Comparison of ENCODE assay signal across 9 mouse cellular contexts in genomic region chr5:97081481-97081880, GRCm38 (mm10). TPM values are rescaled to one million over a fixed set of nuclear protein-coding genes. Genes with fewer than 3 reads are reported as not detected.
A peak's percentile ranks its signal among the peaks of the same experiment; 100 is the strongest.
DNase-seq lines count a peak whose midpoint lies in the region; ATAC-seq lines count a peak whose summit lies in the region.
"Had no signal": no experiment of that assay in that cellular context is flagged by ENCODE, and none has a peak within 500 bp of the region (broad histone marks: within the 10 kb centered on the region; RNA-seq: fewer than 3 reads in every experiment).

No protein-coding gene starts in this region.

- no peaks in the 10 kb centered on the region for H3K36me3 ChIP-seq in intestine, embryonic 16.5 days (ENCODE audit: control insufficient read depth, insufficient read depth, low read length)

- H3K27ac ChIP-seq in intestine, embryonic 16.5 days (ENCODE audit: low read length): no peak overlapping the region
- H3K27ac ChIP-seq: midbrain, embryonic 12.5 days had no signal

- no peak overlapping the region for H3K4me2 ChIP-seq in intestine, embryonic 16.5 days (ENCODE audit: low read depth, low read length)
- H3K4me2 ChIP-seq: midbrain, embryonic 12.5 days had no signal

- peak; percentile 49 for DNase-seq in layer of hippocampus, adult 11-12 months (ENCODE audit: low spot score)
- DNase-seq in layer of hippocampus, postnatal 25 days (ENCODE audit: extremely low spot score in 1 of 2, low spot score in 1 of 2): no peak
- peak; percentile 72 to 76 for DNase-seq in cerebellum, postnatal 10 days
- peak; percentile 42 to 80 for DNase-seq in left cerebral cortex, postnatal 25 days (ENCODE audit: low spot score in 2 of 2)
- DNase-seq in neural tube, embryonic 10.5 days (ENCODE audit: extremely low spot score, low spot score): no peak
- no peak for DNase-seq in heart, postnatal 14 days

- H3K4me3 ChIP-seq in intestine, embryonic 16.5 days (ENCODE audit: low read length): no peak overlapping the region
- H3K4me3 ChIP-seq: midbrain, embryonic 12.5 days had no signal

- no peaks in the 10 kb centered on the region for H3K4me1 ChIP-seq in intestine, embryonic 16.5 days (ENCODE audit: control insufficient read depth, insufficient read depth, low read length)

- 70% methylated on average over 3 of the region's 3 CpGs for WGBS in intestine, embryonic 16.5 days

- H3K27me3 ChIP-seq in intestine, embryonic 16.5 days (replicated peaks; ENCODE audit: control insufficient read depth, insufficient read depth, low read length): no peaks in the 10 kb centered on the region
- H3K27me3 ChIP-seq: midbrain, embryonic 12.5 days had no signal

- intact Hi-C loops in left cerebral cortex, postnatal 25 days (cut with DNase I): no loop called here
- intact Hi-C loops in heart, postnatal 14 days (cut with DNase I): no loop called here

- no peaks in the 10 kb centered on the region for H3K9me3 ChIP-seq in intestine, embryonic 16.5 days (ENCODE audit: control insufficient read depth, low read length)
- H3K9me3 ChIP-seq: midbrain, embryonic 12.5 days had no signal

- peak; percentile 78 for ATAC-seq in activated CD4-positive, CD25-positive, alpha-beta regulatory T cell, adult 4 months
- no peak for ATAC-seq in intestine, embryonic 16.5 days

- H3K9ac ChIP-seq in intestine, embryonic 16.5 days (ENCODE audit: low read depth, low read length): no peak overlapping the region
- H3K9ac ChIP-seq: midbrain, embryonic 12.5 days had no signal

RNA-seq across cellular contexts. Expression of gene Paqr3, which starts 29.9 kb away (rescaled TPM):
- total RNA-seq in layer of hippocampus, postnatal 25 days (2021): 10 to 100 TPM; 29.4 to 33.2 TPM
- 1 to 10 TPM; 1.5 to 2.0 TPM for polyA plus RNA-seq in activated CD4-positive, CD25-positive, alpha-beta regulatory T cell, adult 4 months (2017; shearing (Covaris generic))
- total RNA-seq in left cerebral cortex, postnatal 25 days (2021): 10 to 100 TPM; 27.7 to 28.3 TPM
- 1.4 and 1.8 TPM in 2 replicates for polyA plus RNA-seq in intestine, embryonic 16.5 days (2015; fragmentation: Nextera tagmentation; extraction: Ambion mirVana)
- total RNA-seq in heart, postnatal 14 days (2021): 1 to 10 TPM; 2.3 to 2.4 TPM

Comparison
In these comparisons a context has a peak if more than half of its experiments do, and no peak if none do; other contexts are left out.
1. DNase-seq: peak in layer of hippocampus, adult 11-12 months (single experiment), cerebellum, postnatal 10 days (2 of 2) and left cerebral cortex, postnatal 25 days (2 of 2); none in layer of hippocampus, postnatal 25 days (0 of 2), neural tube, embryonic 10.5 days (single experiment) and heart, postnatal 14 days (0 of 2).
2. RNA of gene Paqr3, which starts 29.9 kb away (total RNA-seq): 29.4 to 33.2 TPM in layer of hippocampus, postnatal 25 days and 27.7 to 28.3 TPM in left cerebral cortex, postnatal 25 days; 2.3 to 2.4 TPM in heart, postnatal 14 days; every median in the first group is over 4 times any median in the second.